Mouse (Mus musculus): ENCODE results near the gene Thada.

The Thada gene

DNA sequence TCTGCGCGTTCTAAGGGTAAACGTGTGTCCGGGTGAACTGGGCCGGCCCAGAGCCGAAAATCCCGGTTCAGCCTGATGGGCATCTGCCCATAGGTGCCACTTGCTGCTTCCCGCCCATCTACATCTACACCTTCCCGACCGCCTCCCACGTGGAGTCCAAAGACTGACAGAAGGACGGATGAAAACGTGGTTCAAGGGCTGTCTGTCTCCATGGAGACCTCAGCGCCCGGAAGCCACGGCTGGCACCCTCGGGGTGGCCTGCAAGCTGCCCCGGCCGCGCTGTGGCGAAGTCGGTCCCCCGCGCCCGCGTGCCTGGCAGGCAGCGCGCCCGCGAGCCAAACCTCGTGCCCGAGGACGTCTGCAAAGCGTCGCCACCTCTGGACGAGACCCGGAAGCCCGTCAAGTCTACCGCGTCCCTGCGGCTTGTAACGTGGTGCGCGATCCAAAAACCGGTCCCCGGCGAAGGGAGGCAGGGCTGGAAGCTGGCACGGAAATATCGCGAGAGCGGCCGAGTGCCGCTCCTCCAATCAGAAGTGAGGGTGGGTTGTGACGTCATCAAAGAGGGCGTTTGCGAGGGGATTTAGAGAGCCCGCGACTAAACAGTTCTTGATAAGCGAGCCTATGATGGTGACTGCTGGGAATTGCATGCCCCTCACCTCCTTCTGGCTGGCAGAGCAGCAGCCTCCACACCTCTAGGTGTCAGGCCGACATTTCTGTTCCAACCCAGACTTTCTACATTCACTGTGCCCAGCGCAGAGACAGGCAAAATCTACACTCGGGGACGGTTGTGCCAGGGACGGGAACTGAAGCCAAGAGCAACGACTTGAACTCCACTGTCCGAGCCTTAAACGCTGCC, at the start of gene Thada:
Thada (minus strand) TSS at position 453 of the 856 bp plus-strand sequence.
- peak; percentile 98 for DNase-seq

- DNase-seq, result peak; percentile 27
These were observed 46.6 kb upstream of the Thada start for GRCm38 (mm10) chr17:84512516-84513085.

- peak; percentile 93 for DNase-seq
These were observed 45.9 kb upstream of the Thada start, which contains the start of gene Plekhh2 for GRCm38 (mm10) chr17:84511682-84512515. Plekhh2 (plus strand) TSS chr17:84511895.

GRCm38 (mm10) chr17:84510961-84511639, 45.1 kb upstream of the Thada start:
- no peak for DNase-seq

- peak; percentile 68 for DNase-seq
These were observed 44.4 kb upstream of the Thada start for GRCm38 (mm10) chr17:84510355-84510754.

DNA sequence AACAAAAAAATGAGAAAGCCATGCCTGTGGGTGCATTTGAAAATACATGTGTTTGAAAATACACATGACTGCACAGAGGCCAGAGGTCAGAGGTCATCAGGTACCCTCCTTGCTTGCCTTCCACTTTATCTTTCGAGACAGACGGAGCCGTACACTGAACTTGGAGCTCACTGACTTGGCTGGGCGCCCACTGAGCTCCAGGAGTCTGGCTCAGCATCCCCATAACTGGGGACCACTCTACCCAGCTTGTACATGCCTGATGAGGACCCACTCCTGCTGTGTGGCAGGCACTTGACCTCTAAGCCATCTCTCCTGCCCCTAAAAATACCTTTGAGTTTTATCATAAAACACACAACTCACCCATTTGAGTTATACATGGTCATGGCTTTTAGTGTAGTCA, 43.2 kb upstream of the Thada start:
- no peak for DNase-seq

DNA sequence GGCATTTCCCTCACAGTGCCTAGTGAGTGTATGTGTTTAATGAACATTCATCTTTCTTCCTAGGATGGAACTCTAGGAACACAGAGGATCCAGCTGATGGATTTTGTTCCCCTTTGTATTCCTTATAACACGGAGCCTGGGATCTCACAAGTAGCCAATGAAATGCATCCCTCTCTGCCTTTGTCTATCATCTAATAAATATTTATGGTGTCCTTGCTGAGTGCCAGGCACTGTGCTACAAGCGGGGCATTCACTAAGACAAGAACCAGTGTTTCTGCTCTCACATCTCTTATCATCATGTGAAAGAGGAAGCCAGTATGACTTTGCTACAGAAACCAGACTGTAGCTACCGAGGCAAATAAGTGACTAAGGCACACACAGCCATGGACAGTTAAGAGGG, 42.7 kb upstream of the Thada start:
- no peak for DNase-seq

GRCm38 (mm10) chr17:84505922-84506321, 39.9 kb upstream of the Thada start:
- DNase-seq, result no peak

- DNase-seq, result no peak
These were observed 36.3 kb upstream of the Thada start for GRCm38 (mm10) chr17:84502341-84502740.

GRCm38 (mm10) chr17:84498639-84499038, 32.6 kb upstream of the Thada start:
- peak; percentile 56 for DNase-seq

DNA sequence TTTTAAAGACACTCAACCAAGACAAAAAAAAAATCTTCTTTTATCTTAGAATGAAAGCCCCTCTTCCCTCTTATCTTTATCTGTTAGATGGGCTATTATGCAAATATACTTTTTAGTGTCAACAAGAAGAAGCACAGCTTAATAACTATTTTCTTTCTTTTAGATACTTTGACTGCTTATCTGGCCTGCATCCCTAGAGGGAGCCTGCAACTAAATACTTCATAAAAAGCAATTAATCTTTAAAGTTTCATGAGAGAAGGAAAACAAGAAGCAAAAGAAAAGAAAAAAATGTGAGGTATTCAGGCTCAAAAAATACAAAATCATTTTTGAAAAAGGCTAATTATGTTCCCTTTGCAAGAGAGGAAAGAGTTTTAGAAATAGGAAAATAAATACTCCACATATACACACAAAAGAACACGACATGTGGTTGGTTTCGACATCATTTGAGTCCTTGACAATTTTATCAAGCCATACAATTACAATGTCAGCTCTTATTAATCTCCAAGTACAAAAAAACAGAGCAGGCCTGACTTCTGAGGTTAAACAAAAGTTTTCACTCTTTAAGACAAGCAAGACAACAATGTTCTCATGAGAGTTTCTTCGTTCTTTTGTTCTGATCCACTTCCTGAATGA, 32.1 kb upstream of the Thada start:
- no peak for DNase-seq

DNA sequence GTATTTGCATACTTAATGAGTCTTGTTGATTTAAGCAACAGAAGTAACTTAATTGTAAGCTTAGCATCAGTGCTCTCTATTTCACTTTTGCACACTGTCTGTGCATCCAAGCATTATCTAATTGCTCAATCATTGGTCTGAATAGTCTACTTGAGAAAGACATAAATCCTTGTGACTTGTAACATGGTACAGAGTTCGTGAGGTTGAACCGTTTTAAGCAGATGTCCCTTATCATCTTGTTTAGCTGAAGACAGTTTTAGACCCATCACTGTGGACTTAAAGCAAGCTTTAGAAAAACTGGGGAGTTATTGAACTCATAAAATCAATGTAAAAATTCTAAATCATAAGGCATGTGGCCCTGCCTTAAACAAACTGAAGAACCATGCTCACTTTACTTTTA, 31.6 kb upstream of the Thada start:
- DNase-seq, result no peak

DNA sequence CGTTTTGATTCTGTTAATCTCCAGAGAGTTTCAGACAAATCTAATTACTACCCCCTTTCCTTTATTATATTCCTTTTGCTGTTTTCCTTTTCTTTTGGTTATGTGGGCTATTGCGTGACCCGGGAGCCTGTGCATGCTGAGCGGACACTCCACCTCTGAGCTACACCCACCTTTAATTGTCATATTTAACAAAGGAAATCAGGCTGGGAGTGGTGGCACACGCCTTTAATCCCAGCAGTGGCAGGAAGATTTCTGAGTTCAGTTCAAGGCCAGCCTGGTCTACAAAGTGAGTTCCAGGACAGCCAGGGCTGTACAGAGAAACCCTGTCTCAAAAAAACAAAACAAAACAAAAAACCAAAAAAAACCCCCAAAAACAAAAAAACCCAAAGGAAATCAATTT, 31.0 kb upstream of the Thada start:
- no peak for DNase-seq

GRCm38 (mm10) chr17:84492255-84492880, 26.4 kb upstream of the Thada start:
- no peak for DNase-seq

DNA sequence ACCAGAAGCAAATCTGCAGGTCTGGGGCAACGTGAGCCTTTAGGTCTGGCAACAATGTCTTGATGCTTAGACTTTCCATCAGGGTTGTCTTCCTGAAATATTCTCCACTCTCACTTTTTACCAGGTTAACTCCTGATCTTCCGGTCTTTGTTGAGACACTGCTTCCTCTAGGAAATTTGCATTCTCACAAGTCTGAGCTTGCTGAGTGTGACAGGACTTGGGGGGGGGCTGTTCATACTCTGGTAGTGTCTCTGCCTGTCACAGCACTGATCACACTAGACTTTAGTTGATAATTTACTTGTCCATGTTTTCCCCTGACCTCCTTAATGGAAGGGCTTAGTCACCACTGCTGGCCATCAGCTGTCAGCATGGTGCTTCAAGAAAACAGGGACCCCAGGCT, 21.4 kb upstream of the Thada start:
- no peak for DNase-seq

- DNase-seq, result no peak
These were observed 17.8 kb upstream of the Thada start for GRCm38 (mm10) chr17:84483673-84484320.

GRCm38 (mm10) chr17:84482831-84483230, 16.8 kb upstream of the Thada start:
- no peak for DNase-seq

DNA sequence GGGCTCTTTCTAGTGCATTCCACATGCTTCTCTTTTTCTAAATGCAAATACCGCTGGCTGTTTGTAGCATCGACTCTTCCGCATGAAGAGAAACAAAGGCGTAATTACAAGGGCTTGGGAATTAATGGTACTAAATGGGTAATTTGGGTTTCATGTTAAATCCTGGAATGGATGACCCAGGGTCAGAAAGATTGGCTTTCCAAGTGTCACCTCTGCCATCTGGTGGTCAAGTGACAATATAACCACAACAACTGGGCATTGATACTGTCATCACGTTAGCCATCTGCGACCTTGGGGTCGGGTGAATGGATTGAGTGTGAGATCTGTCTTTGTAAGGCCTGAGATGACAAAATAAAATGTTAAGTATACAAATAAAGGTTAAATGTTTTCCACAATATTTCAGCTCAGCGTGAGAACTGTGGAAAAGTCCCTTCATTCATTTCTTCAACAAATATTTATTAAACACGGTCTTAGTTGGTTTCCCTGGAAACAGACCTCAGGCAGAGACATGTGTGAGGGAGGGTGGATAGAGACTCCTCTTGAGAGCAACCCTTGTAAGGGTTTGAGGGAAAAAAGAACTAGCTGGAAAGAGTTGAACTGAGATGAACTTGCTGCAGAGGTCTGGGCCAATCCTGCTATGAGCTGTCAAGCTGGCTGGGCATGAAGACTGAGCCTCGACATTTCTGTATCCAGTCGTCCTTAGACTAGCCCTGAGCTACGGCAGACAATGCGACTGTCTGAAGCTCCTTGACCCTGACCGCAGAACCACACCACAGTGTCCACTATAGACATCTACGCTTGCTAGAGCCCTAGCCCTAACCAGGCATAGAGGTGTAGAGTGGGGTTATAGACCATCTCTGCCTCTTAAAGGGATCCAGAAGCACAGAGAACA, 14.7 kb upstream of the Thada start:
- peak; percentile 45 for DNase-seq

- DNase-seq, result no peak
These were observed 12.3 kb upstream of the Thada start for GRCm38 (mm10) chr17:84478276-84478675.

GRCm38 (mm10) chr17:84477176-84477575, 11.2 kb upstream of the Thada start:
- DNase-seq, result no peak
